Mouse (Mus musculus) CH12.LX (cell line): ENCODE data around the gene Shq1. TPM values are rescaled to one million over a fixed set of nuclear protein-coding genes. Genes with fewer than 3 reads are reported as not detected.

Experiments used
- DNase-seq: peaks from one replicate; pipeline ENCODE4 v3.0.0-alpha.2; 2013; ENCODE audit errors: extremely low read depth
- H3K27ac ChIP-seq: 2 replicates; pipeline ENCODE4 v1.5.1; 2012; ENCODE audit warnings: low read depth, mild to moderate bottlenecking, control low read depth, moderate library complexity; ENCODE audit not compliant: insufficient read depth
- H3K27me3 ChIP-seq: replicated peaks from 2 replicates; pipeline ENCODE3; 2012; ENCODE audit warnings: inconsistent platforms
- H3K36me3 ChIP-seq, 2 experiments: replicated peaks in 1 of 2; 2 replicates each; pipeline versions ENCODE3 to v1.6.1; 2012; ENCODE audit warnings: inconsistent platforms in 1 of 2, low read length in 1 of 2, mild to moderate bottlenecking in 1 of 2, mixed read lengths in 1 of 2, moderate library complexity in 1 of 2; ENCODE audit not compliant: control insufficient read depth in 1 of 2, insufficient read depth in 1 of 2
- H3K4me1 ChIP-seq, 2 experiments: 2 replicates each; pipeline ENCODE4 v1.6.1; 2012; ENCODE audit warnings: inconsistent platforms in 1 of 2, moderate library complexity in 1 of 2; ENCODE audit not compliant: insufficient read depth in 2 of 2, control insufficient read depth in 1 of 2
- H3K4me2 ChIP-seq: 2 replicates; pipeline ENCODE4 v1.6.1; 2012; ENCODE audit warnings: low read depth, mild to moderate bottlenecking, control low read depth; ENCODE audit not compliant: poor library complexity, insufficient read depth, severe bottlenecking
- H3K4me3 ChIP-seq, 3 experiments: fragments of 150-350 bp in 1 of 3; sonication (generic) in 1 of 3; replicated peaks in 1 of 3; 2 replicates each; pipeline versions ENCODE3 to v1.5.1; 2011 to 2012; ENCODE audit warnings: low read depth in 2 of 3, low read length in 2 of 3, mild to moderate bottlenecking in 2 of 3, moderate library complexity in 2 of 3, control low read depth in 1 of 3, improper control_type of control experiment in 1 of 3, inconsistent platforms in 1 of 3, mixed read lengths in 1 of 3; ENCODE audit not compliant: poor library complexity in 1 of 3
- H3K79me2 ChIP-seq: replicated peaks from 2 replicates; pipeline ENCODE4 v1.6.1; 2012; ENCODE audit warnings: mild to moderate bottlenecking, moderate library complexity; ENCODE audit not compliant: control insufficient read depth, poor library complexity, insufficient read depth, severe bottlenecking; ENCODE audit errors: extremely low read depth
- H3K9ac ChIP-seq: 2 replicates; pipeline ENCODE4 v1.6.1; 2012; ENCODE audit warnings: low read depth, mild to moderate bottlenecking, control low read depth, moderate library complexity; ENCODE audit not compliant: insufficient read depth
- H3K9me3 ChIP-seq: replicated peaks from 2 replicates; pipeline ENCODE3; 2012; ENCODE audit warnings: low read length, inconsistent platforms, mixed read lengths
- BHLHE40 ChIP-seq: IDR thresholded peaks from 2 replicates; pipeline ENCODE4 v1.6.1; 2011; ENCODE audit warnings: mild to moderate bottlenecking, low read depth, low read length, improper control_type of control experiment
- CHD2 ChIP-seq: IDR thresholded peaks from 2 replicates; pipeline ENCODE4 v1.6.1; 2011; ENCODE audit warnings: low read length, improper control_type of control experiment
- CTCF ChIP-seq, 2 experiments: IDR thresholded peaks in 1 of 2; conservative IDR thresholded peaks in 1 of 2; 2 replicates each; pipeline ENCODE4 v1.5.1; 2011 to 2012; ENCODE audit warnings: low read depth in 2 of 2, low read length in 2 of 2, improper control_type of control experiment in 1 of 2, inconsistent platforms in 1 of 2, mild to moderate bottlenecking in 1 of 2, moderate library complexity in 1 of 2
- ETS1 ChIP-seq: conservative IDR thresholded peaks from 2 replicates; pipeline ENCODE4 v1.6.1; 2012; ENCODE audit warnings: low read depth, mild to moderate bottlenecking, inconsistent platforms, low read length, improper control_type of control experiment, moderate library complexity
- GABPA ChIP-seq: IDR thresholded peaks from 2 replicates; pipeline ENCODE4 v1.6.1; 2012; ENCODE audit warnings: low read depth, low read length, improper control_type of control experiment, inconsistent platforms; ENCODE audit not compliant: insufficient replicate concordance
- JUN ChIP-seq: IDR thresholded peaks from 2 replicates; pipeline ENCODE4 v1.6.1; 2011; ENCODE audit warnings: low read depth, mild to moderate bottlenecking, low read length, improper control_type of control experiment, moderate library complexity; ENCODE audit not compliant: insufficient read depth
- JUND ChIP-seq: conservative IDR thresholded peaks from 2 replicates; pipeline ENCODE4 v1.6.1; 2011; ENCODE audit warnings: low read depth, low read length, improper control_type of control experiment
- KAT2A ChIP-seq: IDR thresholded peaks from 2 replicates; pipeline ENCODE4 v1.6.1; 2012; ENCODE audit warnings: low read length, improper control_type of control experiment, inconsistent platforms; ENCODE audit not compliant: insufficient replicate concordance
- MAZ ChIP-seq: IDR thresholded peaks from 2 replicates; pipeline ENCODE4 v1.6.1; 2012; ENCODE audit warnings: low read depth, mild to moderate bottlenecking, inconsistent platforms, low read length, improper control_type of control experiment, moderate library complexity
- MEF2A ChIP-seq: IDR thresholded peaks from 2 replicates; pipeline ENCODE4 v1.6.1; 2014; ENCODE audit warnings: low read depth, mild to moderate bottlenecking, inconsistent platforms, low read length, improper control_type of control experiment, borderline replicate concordance
- MXI1 ChIP-seq: IDR thresholded peaks from 2 replicates; pipeline ENCODE4 v1.6.1; 2011; ENCODE audit warnings: mild to moderate bottlenecking, low read depth, low read length, improper control_type of control experiment
- MYC ChIP-seq: IDR thresholded peaks from 2 replicates; pipeline ENCODE4 v1.6.1; 2011; ENCODE audit warnings: low read depth, mild to moderate bottlenecking, improper control_type of control experiment, low read length
- NRF1 ChIP-seq: IDR thresholded peaks from 2 replicates; pipeline ENCODE4 v1.6.1; 2014; ENCODE audit warnings: low read depth, mild to moderate bottlenecking, inconsistent platforms, low read length, improper control_type of control experiment, moderate library complexity
- PAX5 ChIP-seq: IDR thresholded peaks from 2 replicates; pipeline ENCODE4 v1.6.1; 2012; ENCODE audit warnings: low read length, inconsistent platforms, mixed read lengths
- POLR2A ChIP-seq: IDR thresholded peaks from 2 replicates; pipeline ENCODE4 v1.6.1; 2011; ENCODE audit warnings: low read depth, mild to moderate bottlenecking, improper control_type of control experiment, low read length
- POLR2AphosphoS2 ChIP-seq: IDR thresholded peaks from 2 replicates; pipeline ENCODE4 v1.6.1; 2011; ENCODE audit warnings: low read depth, low read length, improper control_type of control experiment
- RAD21 ChIP-seq: IDR thresholded peaks from 2 replicates; pipeline ENCODE4 v1.6.1; 2011; ENCODE audit warnings: low read depth, mild to moderate bottlenecking, low read length, improper control_type of control experiment, moderate library complexity
- RCOR1 ChIP-seq: conservative IDR thresholded peaks from 2 replicates; pipeline ENCODE4 v1.6.1; 2012; ENCODE audit warnings: low read depth, mild to moderate bottlenecking, inconsistent platforms, low read length, improper control_type of control experiment
- SIN3A ChIP-seq: IDR thresholded peaks from 2 replicates; pipeline ENCODE4 v1.6.1; 2012; ENCODE audit warnings: low read length, improper control_type of control experiment, inconsistent platforms
- SMC3 ChIP-seq: IDR thresholded peaks from 2 replicates; pipeline ENCODE4 v1.6.1; 2011; ENCODE audit warnings: low read depth, low read length, improper control_type of control experiment
- TBP ChIP-seq: conservative IDR thresholded peaks from 2 replicates; pipeline ENCODE4 v1.6.1; 2011; ENCODE audit warnings: low read depth, low read length, improper control_type of control experiment
- TCF12 ChIP-seq: IDR thresholded peaks from 2 replicates; pipeline ENCODE4 v1.6.1; 2014; ENCODE audit warnings: low read depth, mild to moderate bottlenecking, inconsistent platforms, low read length, improper control_type of control experiment
- UBTF ChIP-seq: IDR thresholded peaks from 2 replicates; pipeline ENCODE4 v1.6.1; 2012; ENCODE audit warnings: low read depth, mild to moderate bottlenecking, inconsistent platforms, low read length, improper control_type of control experiment, moderate library complexity
- USF1 ChIP-seq: IDR thresholded peaks from 2 replicates; pipeline ENCODE4 v1.6.1; 2014; ENCODE audit warnings: low read depth, mild to moderate bottlenecking, inconsistent platforms, low read length, improper control_type of control experiment
- USF2 ChIP-seq: conservative IDR thresholded peaks from 2 replicates; pipeline ENCODE4 v1.6.1; 2011; ENCODE audit warnings: low read depth, low read length, improper control_type of control experiment
- ZNF384 ChIP-seq: IDR thresholded peaks from 2 replicates; pipeline ENCODE4 v1.6.1; 2012; ENCODE audit warnings: low read depth, low read length, improper control_type of control experiment, inconsistent platforms
- dilution Hi-C: fragments of 300-500 bp; cut with MboI; formaldehyde crosslinking; loops from 2 replicates; pipeline ENCODE4 v1.14.3; 2020; ENCODE audit warnings: low sequenced_read_pairs; ENCODE audit not compliant: extremely low pct_unique_long_range_greater_than_20kb, extremely low pct_ligation_motif_present
- in situ Hi-C: fragments of 300-500 bp; cut with MboI; formaldehyde crosslinking; loops from 3 replicates; pipeline ENCODE4 v1.14.3; 2019; ENCODE audit warnings: low sequenced_read_pairs, low pct_ligation_motif_present, low pct_unique_long_range_greater_than_20kb, mixed read lengths
- polyA plus RNA-seq: library from polyadenylated mRNA; unstranded; fragments of >175 nt; gene quantifications from 2 replicates; pipeline ENCODE4 v1.2.1, GENCODE M21; 2012; ENCODE audit warnings: low read depth; ENCODE audit not compliant: insufficient read length
- total RNA-seq, 2 experiments: library from RNA; depleted of rRNA; stranded (reverse); fragments of 300-350 nt in 1 of 2; fragments of >200 nt in 1 of 2; gene quantifications; 2 replicates each; pipeline ENCODE4 v1.2.3; 2012 to 2014

Shq1 gene
- total and polyA plus RNA-seq, 3 experiments = 26.6 to 32.3 (median 32.3) TPM

GRCm38 (mm10) chr6:100590602-100591001 lies 80.4 kb downstream of the Shq1 start:
- dilution Hi-C loops (no loop called here), in situ Hi-C loops (no loop called here)
- Histone ChIP-seq H3K79me2 (no peaks in the 10 kb centered on the region), H3K9ac (no peak overlapping the region), H3K9me3 (no peaks in the 10 kb centered on the region), H3K27me3 (no peaks in the 10 kb centered on the region), H3K4me3 (no peak overlapping the region), H3K27ac (no peak overlapping the region), H3K36me3 (peaks cover 8 to 45% of the 10 kb centered on the region in 2 experiments), H3K4me2 (no peak overlapping the region), H3K4me1 (peaks cover 0 to 8% of the 10 kb centered on the region in 2 experiments; a peak in 3 of 4 replicates)
- no peak for TF ChIP-seq TCF12
- TF ChIP-seq NRF1 = no peak
- no peak for TF ChIP-seq ETS1
- TF ChIP-seq TBP = no peak
- no peak for TF ChIP-seq MEF2A
- TF ChIP-seq JUN = no peak
- no peak for TF ChIP-seq CTCF (conservative IDR thresholded peaks at IDR 0.05 in 1 of 2, IDR thresholded peaks at IDR 0.05 in 1 of 2; ENCODE audit: low read depth in 2 of 2, low read length in 2 of 2)
- no peak for TF ChIP-seq SMC3
- TF ChIP-seq UBTF = no peak
- TF ChIP-seq GABPA = no peak
- no peak for TF ChIP-seq RCOR1
- TF ChIP-seq ZNF384 = no peak
- no peak for TF ChIP-seq CHD2
- no peak for TF ChIP-seq POLR2AphosphoS2
- TF ChIP-seq MYC = no peak
- TF ChIP-seq USF2 = no peak
- TF ChIP-seq POLR2A = no peak
- TF ChIP-seq PAX5 = no peak
- no peak for DNase-seq

- H3K9me3 ChIP-seq = no peaks in the 10 kb centered on the region
- in situ Hi-C loops = no loop called here
Observed at GRCm38 (mm10) chr6:100588876-100589275, 82.1 kb downstream of the Shq1 start.

More at GRCm38 (mm10) chr6:100588876-100589275, 82.1 kb downstream of the Shq1 start:
- dilution Hi-C loops = no loop called here
- Histone ChIP-seq H3K36me3 (peaks cover 6 to 49% of the 10 kb centered on the region in 2 experiments), H3K4me2 (no peak overlapping the region), H3K9ac (no peak overlapping the region), H3K4me3 (no peak overlapping the region)
- TF ChIP-seq SMC3 (no peak), SIN3A (no peak), UBTF (no peak), MAZ (no peak), JUND (no peak), KAT2A (no peak), CTCF (conservative IDR thresholded peaks at IDR 0.05 in 1 of 2, IDR thresholded peaks at IDR 0.05 in 1 of 2; ENCODE audit: low read depth in 2 of 2, low read length in 2 of 2) (no peak), ZNF384 (no peak), MXI1 (no peak), USF1 (no peak), USF2 (no peak), CHD2 (no peak), GABPA (no peak), RAD21 (no peak), BHLHE40 (no peak)
- TF ChIP-seq, all 38 proteins: peak for 0
- no peak overlapping the region for H3K27ac ChIP-seq
- H3K79me2 ChIP-seq = no peaks in the 10 kb centered on the region
- DNase-seq = no peak
- H3K27me3 ChIP-seq = no peaks in the 10 kb centered on the region
- H3K4me1 ChIP-seq = peaks cover 0 to 8% of the 10 kb centered on the region in 2 experiments; a peak in 3 of 4 replicates
